Mouse (Mus musculus) forebrain, embryonic 15.5 days (tissue): ENCODE measurements around the gene Mob1a. TPM values are rescaled to one million over a fixed set of nuclear protein-coding genes. Genes with fewer than 3 reads are reported as not detected.

ENCODE experiments used
- ATAC-seq: fragments of 200-750 bp; cut with Nextera tagmentation; replicated peaks from 2 replicates; pipeline ENCODE4 v1.8.0; 2017; ENCODE audit warnings: mild to moderate bottlenecking, moderate TSS enrichment, moderate library complexity
- H3K27ac ChIP-seq: fragments of 300-500 bp; sonication (generic); replicated peaks from 2 replicates; pipeline ENCODE4 v1.5.1; 2015; ENCODE audit warnings: mild to moderate bottlenecking, inconsistent platforms
- H3K27me3 ChIP-seq: fragments of 300-500 bp; sonication (generic); 2 replicates; pipeline ENCODE4 v1.6.1; 2015; ENCODE audit warnings: inconsistent platforms
- H3K36me3 ChIP-seq: fragments of 300-500 bp; sonication (generic); 2 replicates; pipeline ENCODE4 v1.6.1; 2015; ENCODE audit warnings: mild to moderate bottlenecking, inconsistent platforms
- H3K4me1 ChIP-seq: fragments of 300-500 bp; sonication (generic); 2 replicates; pipeline ENCODE4 v1.6.1; 2015; ENCODE audit warnings: inconsistent platforms
- H3K4me2 ChIP-seq: fragments of 300-500 bp; sonication (generic); replicated peaks from 2 replicates; pipeline ENCODE4 v1.6.1; 2015; ENCODE audit warnings: mild to moderate bottlenecking, inconsistent platforms
- H3K4me3 ChIP-seq: fragments of 300-500 bp; sonication (generic); 2 replicates; pipeline ENCODE4 v1.5.1; 2015; ENCODE audit warnings: mild to moderate bottlenecking, inconsistent platforms
- H3K9ac ChIP-seq: fragments of 300-500 bp; sonication (generic); replicated peaks from 2 replicates; pipeline ENCODE4 v1.6.1; 2015; ENCODE audit warnings: mild to moderate bottlenecking, inconsistent platforms
- H3K9me3 ChIP-seq: fragments of 300-500 bp; sonication (generic); 2 replicates; pipeline ENCODE4 v1.6.1; 2016; ENCODE audit warnings: inconsistent platforms
- WGBS: fragments of 180-500 bp; shearing (Covaris S2); methylation state at CpG from one replicate; pipeline ENCODE4 v1.1.7; 2015; ENCODE audit warnings: mixed read lengths; 5-methylcytosine and 5-hydroxymethylcytosine counted together
- polyA plus RNA-seq: library from polyadenylated mRNA; unstranded; fragments of >200 nt; fragmentation: Nextera tagmentation; extraction: Ambion mirVana; gene quantifications from 2 replicates; pipeline ENCODE4 v1.2.1, GENCODE M21; 2015

Gene Mob1a
- polyA plus RNA-seq = 32.4 and 32.8 TPM in 2 replicates

DNA sequence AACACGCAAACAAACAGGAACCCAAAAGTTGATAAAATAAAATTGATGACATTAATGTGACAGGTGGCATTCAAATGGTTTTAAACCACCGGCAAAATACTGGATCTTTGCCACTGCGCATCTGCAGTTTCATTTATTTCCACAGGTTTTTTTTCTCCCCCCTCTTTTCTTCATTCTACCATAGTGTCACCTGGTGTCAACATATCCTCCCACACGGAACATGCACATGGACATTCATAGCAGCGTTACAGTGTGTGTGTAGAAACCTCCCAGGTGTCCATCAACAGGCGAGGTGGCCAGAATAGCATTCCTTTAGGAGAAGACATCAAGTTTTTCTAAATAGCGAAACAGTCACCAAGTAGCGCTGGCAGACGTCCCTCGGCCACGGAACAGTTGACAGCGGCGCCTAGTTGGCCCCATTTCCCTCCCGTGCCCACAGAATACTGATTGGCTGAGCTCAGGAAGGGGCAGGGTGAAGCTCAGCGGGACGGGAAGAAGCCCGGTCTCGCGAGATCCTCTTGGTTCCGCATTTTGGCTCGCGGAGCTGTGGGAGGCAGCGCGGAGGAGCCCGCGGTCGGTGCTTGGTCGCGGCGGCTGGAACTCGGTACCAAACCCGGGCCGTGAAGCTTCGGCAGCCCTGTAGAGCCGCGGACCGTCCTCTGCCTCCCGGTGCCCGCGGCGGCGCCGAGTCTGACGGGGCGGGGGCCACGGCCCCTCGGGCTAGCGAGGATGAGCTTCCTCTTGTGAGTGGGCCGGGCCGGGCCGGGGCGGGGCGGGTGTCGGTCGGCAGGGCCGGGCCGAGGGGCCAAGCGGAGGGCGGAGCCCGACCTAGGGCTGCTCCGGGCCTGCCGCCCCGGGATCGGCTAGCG lies at the start of gene Mob1a, which contains the start of gene Mthfd2:
TSS of gene Mob1a (plus strand) at position 492 of the 869 bp plus-strand sequence.
TSS of gene Mthfd2 (minus strand) at position 384 of the 869 bp plus-strand sequence.
- WGBS = under 1% methylated on average over 58 of the region's 65 CpGs
- peaks cover 16% of the 10 kb centered on the region for H3K36me3 ChIP-seq
- no peaks in the 10 kb centered on the region for H3K27me3 ChIP-seq
- H3K4me3 ChIP-seq = peak within 1 kb of the TSS; percentile 91
- ATAC-seq = peak; percentile 99
- peak within 1 kb of the TSS; percentile 78 for H3K4me2 ChIP-seq
- H3K9ac ChIP-seq = peak within 1 kb of the TSS; percentile 97
- peak within 1 kb of the TSS; percentile 92 for H3K27ac ChIP-seq
- no peaks in the 10 kb centered on the region for H3K9me3 ChIP-seq
- peaks cover 20% of the 10 kb centered on the region for H3K4me1 ChIP-seq

DNA sequence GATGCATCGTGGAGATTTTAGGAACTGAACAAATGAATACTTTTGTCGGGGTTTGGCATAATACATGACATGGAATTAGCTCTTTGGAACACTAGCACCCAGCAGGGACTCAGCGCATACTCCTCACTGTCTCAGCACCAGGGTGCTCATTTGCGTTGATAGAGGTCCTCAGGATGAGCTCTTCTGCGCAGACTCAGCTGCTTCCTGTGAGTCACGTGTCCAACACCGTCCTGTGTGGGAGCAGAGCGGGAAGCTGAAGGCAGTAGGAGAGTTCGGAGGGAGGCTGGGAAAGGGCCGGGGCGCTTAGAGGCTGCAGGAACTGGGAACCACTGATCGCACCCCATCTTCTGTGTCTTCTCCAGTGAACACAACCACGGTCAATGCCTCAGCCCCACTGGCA lies 48.7 kb upstream of the Mob1a start:
- ATAC-seq = no peak
- H3K4me1 ChIP-seq = no peaks in the 10 kb centered on the region
- 82% methylated on average over 13 of the region's 13 CpGs for WGBS

DNA sequence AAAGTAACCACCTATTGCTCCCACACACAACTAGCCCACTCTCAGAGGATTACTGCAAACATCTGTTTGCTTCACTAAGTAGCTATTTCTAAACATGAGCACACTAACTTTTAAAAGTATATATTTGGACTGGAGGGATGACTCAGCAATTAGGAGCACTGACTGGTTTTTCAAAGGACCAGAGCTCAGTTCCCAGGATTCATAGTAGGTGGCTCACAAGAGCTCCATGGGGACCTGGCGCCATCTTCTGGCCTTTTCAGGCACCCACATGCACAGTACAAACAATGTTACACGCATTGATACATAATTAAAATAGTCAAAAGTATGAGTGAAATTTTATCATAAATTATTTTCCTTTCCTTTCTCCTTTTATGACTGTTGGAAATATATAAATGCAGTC lies 46.9 kb upstream of the Mob1a start:
- Histone ChIP-seq H3K4me1 (no peaks in the 10 kb centered on the region), H3K36me3 (no peaks in the 10 kb centered on the region), H3K9ac (no peak overlapping the region), H3K9me3 (no peaks in the 10 kb centered on the region), H3K27me3 (no peaks in the 10 kb centered on the region), H3K4me3 (no peak overlapping the region), H3K4me2 (no peak overlapping the region), H3K27ac (no peak overlapping the region)
- 27% methylated on average over 2 of the region's 2 CpGs for WGBS
- no peak for ATAC-seq

More for the DNA sequence above, 48.7 kb upstream of the Mob1a start:
- H3K4me2 ChIP-seq = no peak overlapping the region
- H3K9ac ChIP-seq = no peak overlapping the region
- H3K9me3 ChIP-seq = no peaks in the 10 kb centered on the region
- no peak overlapping the region for H3K4me3 ChIP-seq
- no peak overlapping the region for H3K27ac ChIP-seq
- H3K36me3 ChIP-seq = no peaks in the 10 kb centered on the region
- no peaks in the 10 kb centered on the region for H3K27me3 ChIP-seq

DNA sequence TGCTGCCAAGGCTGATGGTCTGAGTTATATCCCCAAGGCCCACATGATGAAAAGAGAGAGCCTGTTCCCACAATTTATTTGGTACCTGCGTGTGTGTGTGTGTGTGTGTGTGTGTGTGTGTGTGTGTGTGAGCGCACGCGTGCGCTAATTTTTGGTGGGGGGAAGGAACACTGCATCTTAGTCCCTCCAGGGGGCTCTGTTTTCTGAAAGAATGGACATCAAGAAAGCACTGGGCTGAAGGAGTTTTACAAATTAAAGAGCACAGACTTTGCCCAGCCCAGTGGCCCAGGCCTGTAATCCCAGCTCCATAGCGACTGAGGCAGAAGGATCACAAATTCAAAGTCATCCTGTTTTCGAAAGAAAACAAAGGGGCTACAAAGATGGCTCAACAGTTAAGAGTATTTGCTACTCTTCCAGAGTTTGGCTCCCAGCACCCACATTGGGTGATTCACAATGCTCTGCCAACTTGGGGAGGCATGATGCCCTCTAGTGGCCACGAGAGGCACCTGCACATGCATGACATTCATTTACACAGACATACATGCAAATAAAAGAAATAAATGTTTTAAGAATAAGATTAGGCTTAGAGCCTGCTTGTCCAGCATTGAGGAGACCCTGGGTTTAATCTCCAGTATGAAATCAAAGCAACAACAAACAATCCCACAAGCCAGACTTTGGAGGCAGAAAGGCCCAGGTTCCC lies 45.4 kb upstream of the Mob1a start:
- H3K36me3 ChIP-seq = no peaks in the 10 kb centered on the region
- H3K27ac ChIP-seq = no peak overlapping the region
- H3K9me3 ChIP-seq = no peaks in the 10 kb centered on the region
- no peak overlapping the region for H3K4me3 ChIP-seq
- H3K9ac ChIP-seq = no peak overlapping the region
- H3K4me2 ChIP-seq = no peak overlapping the region
- no peaks in the 10 kb centered on the region for H3K4me1 ChIP-seq
- no peak for ATAC-seq
- H3K27me3 ChIP-seq = no peaks in the 10 kb centered on the region
- 79% methylated on average over 8 of the region's 8 CpGs for WGBS

DNA sequence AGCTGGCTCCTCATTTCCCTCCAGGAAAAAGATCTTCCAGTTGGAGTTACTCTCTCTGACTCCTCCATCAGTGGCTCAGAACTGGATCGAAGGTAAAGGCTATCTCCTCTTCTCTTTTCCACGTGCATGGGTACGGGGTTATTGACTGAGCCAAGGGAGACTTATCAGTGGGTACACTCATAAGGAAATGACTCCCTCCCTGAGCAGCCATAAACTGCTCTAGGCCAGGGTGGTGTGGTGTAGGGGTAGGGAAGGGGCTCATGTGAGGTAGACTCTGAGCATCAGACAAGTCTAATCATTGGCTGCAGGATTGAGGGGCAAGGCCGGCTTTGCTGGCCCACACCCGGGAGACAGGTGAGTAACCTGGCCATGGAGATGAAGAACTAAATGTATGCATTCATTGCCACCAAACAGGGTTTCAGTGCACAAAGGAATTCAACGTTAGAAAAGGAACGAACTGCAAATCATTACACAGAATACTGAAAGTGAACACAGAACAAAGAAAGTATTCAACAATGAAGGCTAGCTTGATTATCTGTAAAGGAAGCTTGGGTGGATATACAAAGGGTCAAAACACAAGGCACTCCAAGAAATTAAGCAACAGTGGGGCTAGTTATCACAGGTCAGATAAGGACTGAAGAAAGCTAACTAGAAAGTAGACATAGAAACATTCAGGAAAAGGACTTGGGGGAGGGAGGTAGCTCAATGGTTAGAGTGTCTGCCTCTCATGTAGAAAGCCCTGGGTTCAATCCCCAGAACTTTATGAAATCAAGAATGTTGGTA lies 25.2 kb upstream of the Mob1a start:
- Histone ChIP-seq H3K27me3 (no peaks in the 10 kb centered on the region), H3K9ac (no peak overlapping the region), H3K9me3 (no peaks in the 10 kb centered on the region), H3K4me3 (no peak overlapping the region), H3K4me2 (no peak overlapping the region), H3K27ac (no peak overlapping the region), H3K36me3 (peaks cover 8% of the 10 kb centered on the region; the same call in 1 of the 2 replicates), H3K4me1 (no peaks in the 10 kb centered on the region)
- no peak for ATAC-seq
- WGBS = 77% methylated on average over 7 of the region's 7 CpGs

DNA sequence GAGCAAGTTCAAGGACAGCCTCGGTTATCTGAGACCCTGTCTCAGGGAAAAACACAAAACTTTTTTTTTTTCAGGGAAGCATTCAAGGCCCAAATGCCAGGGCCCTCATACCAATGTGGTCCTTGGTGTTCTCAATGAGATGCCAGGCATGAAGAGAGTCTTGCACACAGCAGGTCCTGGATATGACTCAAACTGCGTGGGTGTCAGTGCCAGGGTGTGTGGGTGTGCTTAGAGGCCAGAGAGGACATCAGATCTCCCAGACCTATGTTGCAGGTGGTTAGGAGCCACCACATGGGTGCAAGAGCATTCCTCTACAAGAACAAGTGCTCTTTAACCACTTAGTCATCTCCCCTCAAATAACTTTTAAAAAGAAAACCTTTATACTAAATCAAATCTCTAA lies 24.5 kb upstream of the Mob1a start:
- Histone ChIP-seq H3K9me3 (no peaks in the 10 kb centered on the region), H3K4me1 (no peaks in the 10 kb centered on the region), H3K9ac (no peak overlapping the region), H3K4me2 (no peak overlapping the region), H3K27ac (no peak overlapping the region), H3K4me3 (no peak overlapping the region), H3K36me3 (peaks cover 12% of the 10 kb centered on the region), H3K27me3 (no peaks in the 10 kb centered on the region)
- no peak for ATAC-seq
- WGBS = 89% methylated on average over 2 of the region's 2 CpGs

DNA sequence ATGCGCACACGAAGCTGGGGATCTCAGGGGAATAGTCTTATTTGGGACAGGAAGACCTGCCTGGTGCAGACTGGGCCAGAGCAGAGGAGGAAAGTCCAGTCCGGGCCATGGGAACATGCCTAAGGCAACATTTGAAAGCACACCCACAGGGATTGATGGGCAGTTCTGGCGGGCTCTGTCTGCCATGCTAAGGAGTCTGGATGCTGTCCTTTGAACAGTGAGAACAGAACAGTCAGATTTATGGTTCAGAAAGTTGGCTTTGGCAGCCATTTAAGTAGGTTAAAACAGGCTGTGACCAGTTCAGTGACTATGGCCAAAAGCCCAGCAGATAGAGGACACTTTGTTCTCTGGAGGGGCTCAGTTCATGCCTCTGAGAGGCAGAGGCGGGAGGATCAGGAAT lies 23.6 kb upstream of the Mob1a start:
- Histone ChIP-seq H3K36me3 (peaks cover 16% of the 10 kb centered on the region), H3K4me1 (no peaks in the 10 kb centered on the region), H3K9me3 (no peaks in the 10 kb centered on the region), H3K9ac (no peak overlapping the region), H3K4me2 (no peak overlapping the region), H3K4me3 (no peak overlapping the region), H3K27ac (no peak overlapping the region), H3K27me3 (no peaks in the 10 kb centered on the region)
- 77% methylated on average over 5 of the region's 5 CpGs for WGBS
- ATAC-seq = no peak

DNA sequence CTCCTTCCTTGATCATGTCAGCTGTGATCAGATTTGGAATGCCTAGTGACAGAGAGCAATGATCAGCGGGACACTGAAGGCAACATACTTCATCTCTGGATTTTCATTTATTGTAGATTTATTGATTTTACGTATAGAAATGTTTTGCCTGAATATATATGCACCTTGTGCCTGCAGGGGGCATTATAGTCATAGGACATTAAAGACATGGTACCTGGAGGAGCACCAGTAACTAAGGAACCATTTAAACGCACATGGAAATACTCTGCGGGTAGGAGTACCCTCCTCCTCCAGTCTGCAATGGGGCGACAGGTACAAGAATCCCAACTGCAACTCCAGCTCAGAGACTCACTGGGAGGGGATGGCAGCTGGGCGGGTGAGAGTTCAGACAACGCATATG lies 16.8 kb upstream of the Mob1a start:
- no peaks in the 10 kb centered on the region for H3K4me1 ChIP-seq
- no peak for ATAC-seq
- no peak overlapping the region for H3K9ac ChIP-seq
- no peaks in the 10 kb centered on the region for H3K9me3 ChIP-seq
- no peak overlapping the region for H3K4me3 ChIP-seq
- peaks cover 43% of the 10 kb centered on the region for H3K36me3 ChIP-seq
- H3K4me2 ChIP-seq = no peak overlapping the region
- no peaks in the 10 kb centered on the region for H3K27me3 ChIP-seq
- H3K27ac ChIP-seq = no peak overlapping the region
- 94% methylated on average over 7 of the region's 7 CpGs for WGBS

DNA sequence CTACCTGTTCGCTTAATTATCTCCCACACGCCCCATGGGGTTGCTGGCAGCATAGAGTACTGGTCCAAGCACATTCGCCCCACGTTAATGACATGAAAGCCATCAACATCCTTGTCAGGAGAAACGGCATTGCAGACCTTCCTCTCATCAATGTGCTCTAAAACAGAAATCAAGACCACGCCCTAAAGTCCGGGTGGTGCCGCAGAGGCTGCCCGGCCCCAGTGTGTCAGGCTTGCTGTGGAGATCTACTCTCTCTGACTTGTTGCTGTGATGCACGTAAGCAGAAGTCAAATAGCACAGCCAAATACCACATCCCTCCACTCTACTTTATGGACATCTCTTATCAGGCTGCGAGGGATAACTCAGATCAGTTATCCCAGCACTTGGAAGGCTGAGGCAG lies 14.6 kb upstream of the Mob1a start:
- WGBS = 93% methylated on average over 11 of the region's 11 CpGs
- H3K4me1 ChIP-seq = peaks cover 9% of the 10 kb centered on the region
- ATAC-seq = no peak
- H3K9me3 ChIP-seq = no peaks in the 10 kb centered on the region
- H3K9ac ChIP-seq = no peak overlapping the region
- no peak overlapping the region for H3K4me2 ChIP-seq
- H3K27me3 ChIP-seq = no peaks in the 10 kb centered on the region
- H3K36me3 ChIP-seq = peaks cover 32% of the 10 kb centered on the region
- H3K27ac ChIP-seq = no peak overlapping the region
- no peak overlapping the region for H3K4me3 ChIP-seq

DNA sequence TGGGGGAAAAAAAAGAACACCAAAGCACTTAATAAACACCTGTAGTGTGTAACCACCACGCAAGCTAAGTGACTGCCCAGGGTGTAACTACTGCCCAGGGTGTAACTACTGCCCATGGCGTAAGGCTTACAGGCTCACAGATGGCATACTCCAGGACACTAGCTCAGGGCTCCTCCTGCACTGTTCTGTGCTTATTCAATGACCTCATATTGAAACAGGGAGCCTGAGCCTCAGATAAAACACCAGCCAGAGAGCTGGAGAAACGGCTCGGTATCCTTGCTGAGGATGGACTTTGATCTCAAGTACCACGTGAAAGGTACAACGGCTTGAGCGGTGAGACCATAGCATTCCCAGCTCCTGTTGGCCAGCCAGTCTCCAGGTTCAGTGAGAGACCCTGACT lies 13.8 kb upstream of the Mob1a start:
- Histone ChIP-seq H3K9ac (no peak overlapping the region), H3K27ac (no peak overlapping the region), H3K4me1 (peaks cover 16% of the 10 kb centered on the region), H3K4me3 (no peak overlapping the region), H3K27me3 (no peaks in the 10 kb centered on the region), H3K36me3 (peaks cover 27% of the 10 kb centered on the region), H3K9me3 (no peaks in the 10 kb centered on the region), H3K4me2 (no peak overlapping the region)
- WGBS = 96% methylated on average over 7 of the region's 7 CpGs
- no peak for ATAC-seq

DNA sequence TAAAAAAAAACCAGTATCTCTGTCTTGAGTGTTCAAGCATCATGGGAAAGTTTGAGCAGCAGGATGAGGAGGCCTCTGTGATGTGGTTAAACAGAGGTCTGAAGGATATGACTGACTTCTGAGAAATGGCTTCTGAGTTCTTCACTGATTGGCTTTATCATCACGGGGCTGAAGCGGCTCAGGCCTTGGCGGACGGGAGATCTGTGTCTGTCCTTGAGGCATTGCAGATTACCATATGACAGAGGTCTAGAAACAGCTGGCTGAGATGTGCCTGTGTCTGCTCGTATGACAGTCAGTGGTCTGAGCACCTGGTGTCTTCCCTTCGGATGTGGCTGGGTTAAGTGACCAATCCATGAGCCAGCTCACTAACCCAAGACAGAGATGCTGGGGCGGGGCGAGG lies 13.3 kb upstream of the Mob1a start:
- no peaks in the 10 kb centered on the region for H3K27me3 ChIP-seq
- no peak overlapping the region for H3K4me3 ChIP-seq
- H3K9me3 ChIP-seq = no peaks in the 10 kb centered on the region
- no peak for ATAC-seq
- H3K4me1 ChIP-seq = peaks cover 16% of the 10 kb centered on the region
- no peak overlapping the region for H3K4me2 ChIP-seq
- H3K9ac ChIP-seq = no peak overlapping the region
- no peak overlapping the region for H3K27ac ChIP-seq
- H3K36me3 ChIP-seq = peaks cover 27% of the 10 kb centered on the region
- WGBS = 93% methylated on average over 8 of the region's 8 CpGs

DNA sequence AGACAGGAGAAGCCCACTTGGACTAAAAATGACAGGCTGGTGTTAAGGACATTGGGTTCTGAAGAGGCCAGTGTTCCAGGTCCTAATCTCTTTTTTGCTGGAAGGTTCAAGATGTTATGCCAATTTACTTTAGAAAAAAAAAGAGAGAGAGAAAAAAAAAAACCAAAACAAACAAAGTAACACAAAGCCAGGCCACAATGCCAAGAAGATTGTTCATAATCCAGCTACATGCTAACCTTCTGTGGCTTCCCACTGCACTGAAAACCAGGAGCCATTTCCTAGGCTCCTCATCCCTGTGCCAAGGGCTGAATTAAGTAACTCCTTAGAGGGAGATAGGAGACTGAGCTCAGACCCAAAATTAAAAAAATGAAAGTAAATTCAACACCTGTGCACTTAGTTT lies 10.5 kb upstream of the Mob1a start:
- Histone ChIP-seq H3K9ac (no peak overlapping the region), H3K27me3 (no peaks in the 10 kb centered on the region), H3K9me3 (no peaks in the 10 kb centered on the region), H3K4me2 (no peak overlapping the region), H3K4me3 (no peak overlapping the region), H3K36me3 (peaks cover 18% of the 10 kb centered on the region), H3K27ac (no peak overlapping the region), H3K4me1 (peaks cover 16% of the 10 kb centered on the region)
- ATAC-seq = no peak
